Mouse (Mus musculus): ENCODE data around the gene Zfp523. TPM values are rescaled to one million over a fixed set of nuclear protein-coding genes. Genes with fewer than 3 reads are reported as not detected.

Gene Zfp523
- polyA plus RNA-seq, 1 experiment from 2014 or later: 5.9 TPM

- 5% methylated on average over 6 of the region's 6 CpGs for WGBS (ENCODE audit: insufficient replicate concordance)
- Histone ChIP-seq H3K4me1 (replicated peaks) (no peaks in the 10 kb centered on the region), H3K9ac (no peak overlapping the region), H3K4me2 (no peak overlapping the region), H3K27ac (no peak overlapping the region), H3K4me3 (replicated peaks) (no peak overlapping the region), H3K36me3 (no peaks in the 10 kb centered on the region), H3K27me3 (peaks cover 52% of the 10 kb centered on the region), H3K9me3 (replicated peaks) (no peaks in the 10 kb centered on the region)
- DNase-seq (peak; percentile 54), ATAC-seq (ENCODE audit: low read depth) (no peak; the same call in 1 of the 2 replicates)
Measured at GRCm38 (mm10) chr17:28163666-28164065, 13.3 kb upstream of the Zfp523 start.

DNA sequence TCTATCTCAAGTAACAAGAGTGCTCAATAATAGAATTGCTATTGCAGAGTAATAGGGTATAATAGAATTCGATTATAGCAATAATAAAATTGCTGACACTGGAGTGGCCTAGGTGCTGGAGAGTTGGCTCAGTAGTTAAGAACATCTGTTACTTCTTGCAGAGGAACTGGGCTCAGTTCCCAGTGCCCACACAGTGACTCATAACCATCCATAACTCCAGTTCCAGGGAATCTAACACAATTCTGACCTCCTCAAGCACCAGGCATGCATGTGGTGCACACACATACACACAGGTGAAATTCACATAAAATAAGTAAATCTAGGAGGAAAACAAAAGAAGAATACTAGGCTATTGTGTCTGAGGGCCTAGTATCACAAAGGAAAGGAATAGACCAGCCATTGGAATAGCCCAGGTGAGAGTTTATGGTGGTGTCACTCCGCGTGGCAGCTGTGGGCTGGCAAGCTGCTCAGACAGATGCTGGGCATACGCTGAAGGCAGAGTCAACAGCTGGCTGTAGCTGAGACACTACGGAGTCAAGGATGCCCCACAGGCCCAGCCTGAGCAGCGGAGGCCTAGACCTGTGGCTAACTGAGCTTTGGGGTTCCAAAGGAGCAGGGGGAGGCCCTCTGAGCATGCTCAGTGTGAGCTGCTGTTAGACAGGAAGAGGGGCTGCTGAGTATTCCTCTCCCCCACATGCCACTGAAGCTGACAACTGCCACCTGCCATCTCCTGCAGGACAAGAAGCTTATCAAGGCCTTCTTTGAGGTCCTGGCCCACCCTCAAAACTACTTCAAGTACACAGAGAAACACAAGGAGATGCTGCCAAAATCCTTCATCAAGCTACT lies 6.2 kb upstream of the Zfp523 start:
- Histone ChIP-seq H3K9ac (no peak overlapping the region), H3K36me3 (no peaks in the 10 kb centered on the region), H3K4me3 (replicated peaks) (no peak overlapping the region), H3K9me3 (replicated peaks) (no peaks in the 10 kb centered on the region), H3K4me1 (replicated peaks) (peaks cover 9% of the 10 kb centered on the region; the same call in 1 of the 2 replicates), H3K27me3 (0 out of 2 replicates have a peak, but pooled peaks cover 2% of the 10 kb centered on the region), H3K27ac (no peak overlapping the region), H3K4me2 (no peak overlapping the region)
- DNase-seq (no peak), ATAC-seq (ENCODE audit: low read depth) (no peak)
- WGBS (ENCODE audit: insufficient replicate concordance): 74% methylated on average over 6 of the region's 6 CpGs

- Histone ChIP-seq H3K4me1 (replicated peaks) (peaks cover 22% of the 10 kb centered on the region), H3K4me2 (no peak overlapping the region), H3K27ac (no peak overlapping the region), H3K36me3 (no peaks in the 10 kb centered on the region), H3K9me3 (replicated peaks) (no peaks in the 10 kb centered on the region), H3K9ac (no peak overlapping the region), H3K4me3 (replicated peaks) (no peak overlapping the region), H3K27me3 (0 out of 2 replicates have a peak, but pooled peaks cover 2% of the 10 kb centered on the region)
- WGBS (ENCODE audit: insufficient replicate concordance): 59% methylated on average over 9 of the region's 9 CpGs
- DNase-seq (no peak), ATAC-seq (ENCODE audit: low read depth) (no peak)
Measured at GRCm38 (mm10) chr17:28172690-28173089, 4.2 kb upstream of the Zfp523 start.

- ATAC-seq (ENCODE audit: low read depth) (peak; percentile 60), DNase-seq (peak; percentile 9)
- Histone ChIP-seq H3K9ac (peak overlapping the region; percentile 87), H3K4me1 (replicated peaks) (peaks cover 63% of the 10 kb centered on the region), H3K27ac (peak overlapping the region; percentile 75), H3K36me3 (no peaks in the 10 kb centered on the region), H3K4me2 (peak overlapping the region; percentile 90), H3K27me3 (0 out of 2 replicates have a peak, but pooled peaks cover 2% of the 10 kb centered on the region), H3K9me3 (replicated peaks) (no peaks in the 10 kb centered on the region), H3K4me3 (replicated peaks) (peak overlapping the region; percentile 77)
- 8% methylated on average over 16 of the region's 22 CpGs for WGBS (ENCODE audit: insufficient replicate concordance)
Measured at GRCm38 (mm10) chr17:28177540-28178046, 664 bp downstream of the Zfp523 start.

DNA sequence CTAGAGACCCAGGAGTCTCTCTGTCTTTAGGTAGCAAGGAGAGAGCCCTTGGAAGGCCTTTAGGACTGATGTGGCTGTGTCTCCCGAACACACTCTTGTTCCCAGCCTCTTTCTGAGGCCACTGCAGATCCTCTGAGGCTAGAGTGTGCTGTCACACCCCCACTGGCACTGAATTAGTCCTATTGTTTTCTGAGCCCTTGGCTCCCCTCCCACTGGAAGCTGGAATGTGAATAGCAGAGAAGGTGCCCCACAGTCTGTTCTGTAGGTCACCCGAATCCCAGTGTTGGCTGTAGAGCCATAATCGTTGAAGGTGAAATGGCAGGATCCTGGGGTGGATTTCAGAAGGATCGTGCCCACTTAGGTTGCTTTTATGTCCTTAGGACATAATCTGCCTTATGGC lies 3.4 kb downstream of the Zfp523 start:
- H3K4me2 ChIP-seq: no peak overlapping the region
- DNase-seq (no peak), ATAC-seq (ENCODE audit: low read depth) (no peak)
- H3K4me1 ChIP-seq (replicated peaks): peaks cover 78% of the 10 kb centered on the region
- H3K27ac ChIP-seq: no peak overlapping the region
- H3K9ac ChIP-seq: no peak overlapping the region
- WGBS (ENCODE audit: insufficient replicate concordance): 59% methylated on average over 4 of the region's 4 CpGs
- no peak overlapping the region for H3K4me3 ChIP-seq (replicated peaks)
- H3K36me3 ChIP-seq: no peaks in the 10 kb centered on the region
- no peaks in the 10 kb centered on the region for H3K9me3 ChIP-seq (replicated peaks)
- H3K27me3 ChIP-seq: no peaks in the 10 kb centered on the region

DNA sequence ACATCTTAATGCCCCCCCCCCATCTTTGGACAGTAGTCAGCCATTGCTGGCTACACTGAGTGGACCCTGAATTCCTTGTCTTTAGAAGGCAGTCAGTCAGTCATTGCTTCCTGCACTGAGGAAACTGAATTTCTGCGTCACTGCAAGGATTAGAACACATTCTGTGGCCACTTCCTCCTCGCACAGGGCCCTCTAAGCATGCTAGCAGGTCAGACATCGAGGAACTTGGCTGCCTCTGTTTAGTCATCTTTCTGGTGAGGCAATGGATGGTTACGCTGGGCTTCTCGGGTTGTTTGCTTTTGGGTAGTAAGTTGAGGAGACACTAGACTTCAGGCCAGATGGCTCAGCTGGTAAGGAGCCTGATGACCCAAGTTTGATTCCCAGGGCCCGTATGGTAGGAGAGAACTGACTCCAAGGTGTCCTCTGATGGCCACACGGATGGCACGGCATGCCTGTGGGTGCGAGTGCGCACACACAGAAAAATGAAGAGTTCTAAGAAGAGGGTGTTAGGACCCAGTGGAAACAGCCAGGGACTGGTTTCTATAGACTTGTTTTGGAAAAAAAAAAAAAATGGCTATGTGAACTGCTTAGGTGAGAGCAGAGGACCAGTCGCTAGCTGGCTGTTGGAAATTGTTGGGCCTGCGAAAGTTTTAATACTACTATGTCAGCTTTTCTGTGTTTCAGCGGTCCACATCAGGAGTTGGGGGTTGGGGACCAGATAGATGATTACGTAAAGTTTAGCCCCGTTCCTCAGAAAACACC lies 4.0 kb downstream of the Zfp523 start:
- H3K9ac ChIP-seq: no peak overlapping the region
- H3K4me1 ChIP-seq (replicated peaks): peaks cover 80% of the 10 kb centered on the region
- 63% methylated on average over 15 of the region's 15 CpGs for WGBS (ENCODE audit: insufficient replicate concordance)
- no peak overlapping the region for H3K4me2 ChIP-seq
- no peak overlapping the region for H3K27ac ChIP-seq
- H3K4me3 ChIP-seq (replicated peaks): no peak overlapping the region
- no peaks in the 10 kb centered on the region for H3K9me3 ChIP-seq (replicated peaks)
- H3K36me3 ChIP-seq: no peaks in the 10 kb centered on the region
- ATAC-seq (ENCODE audit: low read depth) (no peak), DNase-seq (no peak)
- H3K27me3 ChIP-seq: no peaks in the 10 kb centered on the region

DNA sequence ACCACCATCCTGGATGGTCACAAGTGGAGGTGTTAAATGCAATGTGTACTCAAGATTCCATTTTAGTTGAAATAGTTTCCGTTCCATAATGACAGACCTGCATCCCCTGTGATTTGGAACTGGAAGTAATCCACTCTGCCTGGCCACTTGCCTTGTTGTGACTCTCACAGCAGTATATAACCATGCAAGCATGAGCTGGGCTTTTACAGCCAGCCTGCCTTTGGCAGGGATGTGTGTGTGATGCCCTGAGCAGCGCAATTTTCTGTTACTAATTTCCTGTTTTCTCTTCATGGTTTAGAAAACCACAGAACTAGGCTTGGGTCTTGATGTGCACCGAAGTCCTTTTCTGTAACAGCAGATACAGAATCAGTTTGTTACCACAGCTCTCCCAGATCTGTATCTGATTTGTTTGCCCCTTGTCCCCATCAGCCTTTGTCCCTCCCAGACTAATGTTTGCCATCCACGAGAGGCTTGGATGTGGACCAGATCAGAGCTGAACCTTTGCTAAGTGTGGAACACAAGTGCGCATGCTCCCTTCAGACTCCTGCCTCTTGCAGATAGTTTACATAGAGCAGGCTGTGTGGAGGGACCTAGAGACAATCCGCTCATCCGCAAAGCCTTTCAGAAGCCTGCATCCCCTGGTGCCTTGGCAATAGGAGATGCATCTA lies 8.2 kb downstream of the Zfp523 start:
- Histone ChIP-seq H3K36me3 (peaks cover under 1% of the 10 kb centered on the region; the same call in 1 of the 2 replicates), H3K27me3 (no peaks in the 10 kb centered on the region), H3K4me3 (replicated peaks) (no peak overlapping the region), H3K4me1 (replicated peaks) (peaks cover 46% of the 10 kb centered on the region), H3K4me2 (no peak overlapping the region), H3K9me3 (replicated peaks) (no peaks in the 10 kb centered on the region), H3K9ac (no peak overlapping the region), H3K27ac (peak overlapping the region; percentile 36; the same call in 1 of the 2 replicates)
- WGBS (ENCODE audit: insufficient replicate concordance): 50% methylated on average over 7 of the region's 7 CpGs
- DNase-seq (no peak), ATAC-seq (ENCODE audit: low read depth) (peak; percentile 75)

- peaks cover 10% of the 10 kb centered on the region for H3K36me3 ChIP-seq
- no peak overlapping the region for H3K27ac ChIP-seq
- peaks cover 19% of the 10 kb centered on the region for H3K4me1 ChIP-seq (replicated peaks)
- WGBS (ENCODE audit: insufficient replicate concordance): 71% methylated on average over 5 of the region's 5 CpGs
- H3K27me3 ChIP-seq: no peaks in the 10 kb centered on the region
- no peaks in the 10 kb centered on the region for H3K9me3 ChIP-seq (replicated peaks)
- ATAC-seq (ENCODE audit: low read depth) (no peak), DNase-seq (no peak)
- no peak overlapping the region for H3K4me3 ChIP-seq (replicated peaks)
- H3K4me2 ChIP-seq: no peak overlapping the region
- no peak overlapping the region for H3K9ac ChIP-seq
Measured at GRCm38 (mm10) chr17:28188313-28188712, 11.4 kb downstream of the Zfp523 start.

GRCm38 (mm10) chr17:28192754-28193153 lies 15.8 kb downstream of the Zfp523 start:
- DNase-seq: no peak
- H3K4me1 ChIP-seq (replicated peaks): no peaks in the 10 kb centered on the region
- no peak overlapping the region for H3K27ac ChIP-seq
- H3K4me2 ChIP-seq: no peak overlapping the region
- WGBS (ENCODE audit: insufficient replicate concordance): 32% methylated on average over 1 of the region's 1 CpGs
- H3K27me3 ChIP-seq: no peaks in the 10 kb centered on the region
- no peaks in the 10 kb centered on the region for H3K9me3 ChIP-seq (replicated peaks)
- ATAC-seq (ENCODE audit: low read depth): no peak
- no peak overlapping the region for H3K4me3 ChIP-seq (replicated peaks)
- H3K36me3 ChIP-seq: peaks cover 20% of the 10 kb centered on the region
- no peak overlapping the region for H3K9ac ChIP-seq

DNA sequence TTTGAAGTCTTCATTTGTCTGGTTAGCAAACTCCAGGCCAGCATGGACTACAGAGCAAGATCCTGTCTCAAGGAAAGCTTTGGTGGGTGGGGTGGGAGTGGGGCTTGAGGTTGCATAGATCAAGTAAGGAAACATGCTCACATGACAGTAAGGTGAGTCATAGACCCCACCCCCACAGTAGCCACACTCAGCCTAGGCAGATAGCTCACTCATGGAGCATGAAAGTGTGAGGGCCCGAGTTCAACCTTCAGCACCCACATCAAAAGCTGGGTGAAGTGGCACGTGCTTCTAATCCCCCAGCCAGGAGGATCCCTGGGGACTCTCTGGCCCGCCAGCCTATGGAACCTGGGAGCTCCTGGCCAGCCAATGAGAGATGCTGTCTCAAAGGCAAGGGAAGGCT lies 16.6 kb downstream of the Zfp523 start:
- WGBS (ENCODE audit: insufficient replicate concordance): 64% methylated on average over 3 of the region's 3 CpGs
- ATAC-seq (ENCODE audit: low read depth): no peak

GRCm38 (mm10) chr17:28195033-28195432 lies 18.1 kb downstream of the Zfp523 start:
- Histone ChIP-seq H3K36me3 (peaks cover 20% of the 10 kb centered on the region), H3K9ac (no peak overlapping the region)
- WGBS (ENCODE audit: insufficient replicate concordance): 80% methylated on average over 10 of the region's 10 CpGs

More for the DNA sequence above, 16.6 kb downstream of the Zfp523 start:
- Histone ChIP-seq H3K27ac (no peak overlapping the region), H3K9ac (no peak overlapping the region), H3K9me3 (replicated peaks) (no peaks in the 10 kb centered on the region), H3K4me3 (replicated peaks) (no peak overlapping the region), H3K27me3 (no peaks in the 10 kb centered on the region), H3K4me1 (replicated peaks) (no peaks in the 10 kb centered on the region), H3K4me2 (no peak overlapping the region), H3K36me3 (peaks cover 20% of the 10 kb centered on the region)
- DNase-seq: no peak

More at GRCm38 (mm10) chr17:28195033-28195432, 18.1 kb downstream of the Zfp523 start:
- Histone ChIP-seq H3K27me3 (no peaks in the 10 kb centered on the region), H3K4me2 (no peak overlapping the region), H3K27ac (no peak overlapping the region), H3K4me1 (replicated peaks) (no peaks in the 10 kb centered on the region), H3K9me3 (replicated peaks) (no peaks in the 10 kb centered on the region), H3K4me3 (replicated peaks) (no peak overlapping the region)
- ATAC-seq (ENCODE audit: low read depth) (no peak), DNase-seq (no peak)

Measured in liver, embryonic 13.5 days (tissue).